Mouse (Mus musculus): ENCODE data around the gene Npepl1. TPM values are rescaled to one million over a fixed set of nuclear protein-coding genes. Genes with fewer than 3 reads are reported as not detected.

Gene Npepl1
- total and polyA plus RNA-seq, 3 experiments: 18.5 to 205 (median 81.5) TPM

- no peak for ATAC-seq (ENCODE audit: extremely low read depth, insufficient number of reproducible peaks, low FRiP score, poor library complexity, severe bottlenecking)
These were observed 6.8 kb downstream of the Npepl1 start for GRCm38 (mm10) chr2:174116929-174117328.

DNA sequence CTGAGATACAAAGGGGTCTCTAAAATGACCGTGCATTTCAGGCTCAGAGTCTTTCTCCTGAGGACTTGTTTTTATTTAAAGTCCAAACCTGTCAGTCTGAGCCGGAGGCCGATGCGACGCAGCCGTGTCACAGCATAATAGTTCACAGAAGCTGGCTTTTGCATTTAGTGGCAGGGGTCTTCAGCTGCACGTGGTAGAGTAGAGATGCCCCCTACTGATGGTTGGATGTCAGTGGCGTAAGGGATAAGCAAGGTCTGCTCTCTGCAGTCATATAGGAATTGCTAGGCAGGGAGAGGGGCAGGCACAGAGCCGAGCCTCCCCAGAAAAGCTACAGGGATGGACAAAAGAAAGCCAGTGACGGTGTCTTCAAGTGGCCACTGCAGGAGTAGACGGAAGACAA is 8.0 kb downstream of the Npepl1 start:
- no peaks in the 10 kb centered on the region for H3K27me3 ChIP-seq (ENCODE audit: insufficient read depth, low read length)
- H3K4me3 ChIP-seq (ENCODE audit: low read depth, low read length): no peak overlapping the region
- DNase-seq (ENCODE audit: low spot score) (no peak), ATAC-seq (ENCODE audit: extremely low read depth, insufficient number of reproducible peaks, low FRiP score, poor library complexity, severe bottlenecking) (no peak)
- H3K9me3 ChIP-seq (replicated peaks): no peaks in the 10 kb centered on the region
- TF ChIP-seq GATA1 (IDR thresholded peaks at IDR 0.05; ENCODE audit: borderline replicate concordance, low read length): no peak
- no peak for TF ChIP-seq GATA2 (IDR thresholded peaks at IDR 0.05; ENCODE audit: borderline replicate concordance, low read depth, low read length)
- no peak for TF ChIP-seq CTCF (IDR thresholded peaks at IDR 0.05; ENCODE audit: low read depth, low read length)
- no peak for TF ChIP-seq POLR2AphosphoS5 (IDR thresholded peaks at IDR 0.05; ENCODE audit: insufficient replicate concordance, low read depth, low read length)
- no peak for TF ChIP-seq TAL1 (conservative IDR thresholded peaks at IDR 0.05; ENCODE audit: low read depth, low read length)
- peaks cover 100% of the 10 kb centered on the region for H3K36me3 ChIP-seq (replicated peaks)
- peaks cover 5% of the 10 kb centered on the region for H3K4me1 ChIP-seq (ENCODE audit: insufficient read depth, low read depth, low read length)

More at GRCm38 (mm10) chr2:174116929-174117328, 6.8 kb downstream of the Npepl1 start:
- Histone ChIP-seq H3K27me3 (ENCODE audit: insufficient read depth, low read length) (no peaks in the 10 kb centered on the region), H3K36me3 (replicated peaks) (peaks cover 100% of the 10 kb centered on the region), H3K9me3 (replicated peaks) (no peaks in the 10 kb centered on the region), H3K4me3 (ENCODE audit: low read depth, low read length) (no peak overlapping the region), H3K4me1 (ENCODE audit: insufficient read depth, low read depth, low read length) (peaks cover 15% of the 10 kb centered on the region)
- TF ChIP-seq CTCF (IDR thresholded peaks at IDR 0.05; ENCODE audit: low read depth, low read length) (no peak), POLR2AphosphoS5 (IDR thresholded peaks at IDR 0.05; ENCODE audit: insufficient replicate concordance, low read depth, low read length) (no peak), GATA2 (IDR thresholded peaks at IDR 0.05; ENCODE audit: borderline replicate concordance, low read depth, low read length) (no peak), TAL1 (conservative IDR thresholded peaks at IDR 0.05; ENCODE audit: low read depth, low read length) (no peak), GATA1 (IDR thresholded peaks at IDR 0.05; ENCODE audit: borderline replicate concordance, low read length) (no peak)
- no peak for DNase-seq (ENCODE audit: low spot score)

DNA sequence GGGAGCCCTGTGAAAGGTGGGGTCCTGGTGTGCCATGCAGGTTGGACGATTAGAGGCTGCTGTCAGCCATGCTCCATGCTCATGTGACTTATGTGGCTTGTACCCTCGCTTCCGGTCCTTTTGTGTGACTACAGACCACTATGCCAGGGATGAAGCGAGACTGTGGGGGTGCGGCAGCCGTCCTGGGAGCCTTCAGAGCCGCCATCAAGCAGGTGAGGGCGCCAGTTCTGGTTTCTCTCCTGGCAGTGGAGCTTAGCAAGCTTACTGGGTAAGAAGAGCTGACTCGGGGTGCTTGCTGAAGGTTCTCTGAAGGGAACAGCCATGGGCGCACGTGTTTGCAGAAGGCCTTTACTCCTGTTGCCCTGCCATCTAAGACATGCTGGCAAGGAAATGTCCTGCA is 9.1 kb downstream of the Npepl1 start:
- DNase-seq (ENCODE audit: low spot score) (no peak), ATAC-seq (ENCODE audit: extremely low read depth, insufficient number of reproducible peaks, low FRiP score, poor library complexity, severe bottlenecking) (no peak)
- Histone ChIP-seq H3K27me3 (ENCODE audit: insufficient read depth, low read length) (no peaks in the 10 kb centered on the region), H3K4me1 (ENCODE audit: insufficient read depth, low read depth, low read length) (peaks cover 5% of the 10 kb centered on the region), H3K36me3 (replicated peaks) (peaks cover 100% of the 10 kb centered on the region), H3K9me3 (replicated peaks) (no peaks in the 10 kb centered on the region), H3K4me3 (ENCODE audit: low read depth, low read length) (no peak overlapping the region)
- no peak for TF ChIP-seq TAL1 (conservative IDR thresholded peaks at IDR 0.05; ENCODE audit: low read depth, low read length)
- no peak for TF ChIP-seq POLR2AphosphoS5 (IDR thresholded peaks at IDR 0.05; ENCODE audit: insufficient replicate concordance, low read depth, low read length)
- no peak for TF ChIP-seq CTCF (IDR thresholded peaks at IDR 0.05; ENCODE audit: low read depth, low read length)
- TF ChIP-seq GATA2 (IDR thresholded peaks at IDR 0.05; ENCODE audit: borderline replicate concordance, low read depth, low read length): no peak
- TF ChIP-seq GATA1 (IDR thresholded peaks at IDR 0.05; ENCODE audit: borderline replicate concordance, low read length): no peak

GRCm38 (mm10) chr2:174120631-174121030 is 10.5 kb downstream of the Npepl1 start:
- TF ChIP-seq POLR2AphosphoS5 (IDR thresholded peaks at IDR 0.05; ENCODE audit: insufficient replicate concordance, low read depth, low read length) (no peak), CTCF (IDR thresholded peaks at IDR 0.05; ENCODE audit: low read depth, low read length) (no peak), GATA2 (IDR thresholded peaks at IDR 0.05; ENCODE audit: borderline replicate concordance, low read depth, low read length) (no peak), TAL1 (conservative IDR thresholded peaks at IDR 0.05; ENCODE audit: low read depth, low read length) (no peak), GATA1 (IDR thresholded peaks at IDR 0.05; ENCODE audit: borderline replicate concordance, low read length) (no peak)
- peaks cover 91% of the 10 kb centered on the region for H3K36me3 ChIP-seq (replicated peaks)
- no peak for ATAC-seq (ENCODE audit: extremely low read depth, insufficient number of reproducible peaks, low FRiP score, poor library complexity, severe bottlenecking)

GRCm38 (mm10) chr2:174121411-174121947 is 11.3 kb downstream of the Npepl1 start:
- Histone ChIP-seq H3K9me3 (replicated peaks) (0 out of 2 replicates have a peak, but pooled peaks cover 3% of the 10 kb centered on the region), H3K4me1 (ENCODE audit: insufficient read depth, low read depth, low read length) (peaks cover 5% of the 10 kb centered on the region), H3K27me3 (ENCODE audit: insufficient read depth, low read length) (peaks cover 3% of the 10 kb centered on the region; the same call in 1 of the 2 replicates), H3K36me3 (replicated peaks) (peaks cover 83% of the 10 kb centered on the region), H3K4me3 (ENCODE audit: low read depth, low read length) (no peak overlapping the region)
- no peak for TF ChIP-seq CTCF (IDR thresholded peaks at IDR 0.05; ENCODE audit: low read depth, low read length)
- TF ChIP-seq GATA2 (IDR thresholded peaks at IDR 0.05; ENCODE audit: borderline replicate concordance, low read depth, low read length): no peak
- TF ChIP-seq POLR2AphosphoS5 (IDR thresholded peaks at IDR 0.05; ENCODE audit: insufficient replicate concordance, low read depth, low read length): no peak
- no peak for TF ChIP-seq GATA1 (IDR thresholded peaks at IDR 0.05; ENCODE audit: borderline replicate concordance, low read length)
- DNase-seq (ENCODE audit: low spot score) (no peak), ATAC-seq (ENCODE audit: extremely low read depth, insufficient number of reproducible peaks, low FRiP score, poor library complexity, severe bottlenecking) (no peak)

More at GRCm38 (mm10) chr2:174120631-174121030, 10.5 kb downstream of the Npepl1 start:
- H3K27me3 ChIP-seq (ENCODE audit: insufficient read depth, low read length): no peaks in the 10 kb centered on the region
- no peak for DNase-seq (ENCODE audit: low spot score)
- no peak overlapping the region for H3K4me3 ChIP-seq (ENCODE audit: low read depth, low read length)
- peaks cover 5% of the 10 kb centered on the region for H3K4me1 ChIP-seq (ENCODE audit: insufficient read depth, low read depth, low read length)
- H3K9me3 ChIP-seq (replicated peaks): 0 out of 2 replicates have a peak, but pooled peaks cover 3% of the 10 kb centered on the region

DNA sequence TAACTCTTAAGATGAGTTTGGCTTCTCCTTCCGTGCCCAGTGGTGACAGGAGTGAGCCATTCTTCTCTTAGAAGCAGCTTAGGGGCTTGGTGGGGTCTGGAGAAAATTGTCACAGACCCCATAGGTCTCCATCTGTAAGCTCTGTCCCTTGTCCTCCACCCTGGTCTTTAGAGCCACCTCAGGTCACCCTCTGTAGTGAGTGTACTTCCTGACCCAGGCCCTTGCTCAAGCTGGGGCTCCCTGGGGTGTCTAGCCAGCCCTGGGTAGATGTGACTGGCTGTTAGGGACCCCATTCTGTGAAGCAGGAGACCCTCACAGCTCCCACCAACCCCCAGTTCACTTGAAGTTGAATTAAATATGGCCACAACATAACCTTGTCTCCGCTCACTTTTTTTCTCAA is 12.2 kb downstream of the Npepl1 start:
- DNase-seq (ENCODE audit: low spot score): no peak

More for the DNA sequence above, 12.2 kb downstream of the Npepl1 start:
- Histone ChIP-seq H3K4me3 (ENCODE audit: low read depth, low read length) (no peak overlapping the region), H3K27me3 (ENCODE audit: insufficient read depth, low read length) (peaks cover 6% of the 10 kb centered on the region; the same call in 1 of the 2 replicates), H3K9me3 (replicated peaks) (0 out of 2 replicates have a peak, but pooled peaks cover 3% of the 10 kb centered on the region), H3K4me1 (ENCODE audit: insufficient read depth, low read depth, low read length) (no peaks in the 10 kb centered on the region), H3K36me3 (replicated peaks) (peaks cover 74% of the 10 kb centered on the region)
- no peak for TF ChIP-seq POLR2AphosphoS5 (IDR thresholded peaks at IDR 0.05; ENCODE audit: insufficient replicate concordance, low read depth, low read length)
- no peak for TF ChIP-seq GATA2 (IDR thresholded peaks at IDR 0.05; ENCODE audit: borderline replicate concordance, low read depth, low read length)
- TF ChIP-seq TAL1 (conservative IDR thresholded peaks at IDR 0.05; ENCODE audit: low read depth, low read length): no peak
- no peak for TF ChIP-seq CTCF (IDR thresholded peaks at IDR 0.05; ENCODE audit: low read depth, low read length)
- no peak for TF ChIP-seq GATA1 (IDR thresholded peaks at IDR 0.05; ENCODE audit: borderline replicate concordance, low read length)
- ATAC-seq (ENCODE audit: extremely low read depth, insufficient number of reproducible peaks, low FRiP score, poor library complexity, severe bottlenecking): no peak
